ENCODE assay signal across 8 mouse cellular contexts in the genomic region with DNA sequence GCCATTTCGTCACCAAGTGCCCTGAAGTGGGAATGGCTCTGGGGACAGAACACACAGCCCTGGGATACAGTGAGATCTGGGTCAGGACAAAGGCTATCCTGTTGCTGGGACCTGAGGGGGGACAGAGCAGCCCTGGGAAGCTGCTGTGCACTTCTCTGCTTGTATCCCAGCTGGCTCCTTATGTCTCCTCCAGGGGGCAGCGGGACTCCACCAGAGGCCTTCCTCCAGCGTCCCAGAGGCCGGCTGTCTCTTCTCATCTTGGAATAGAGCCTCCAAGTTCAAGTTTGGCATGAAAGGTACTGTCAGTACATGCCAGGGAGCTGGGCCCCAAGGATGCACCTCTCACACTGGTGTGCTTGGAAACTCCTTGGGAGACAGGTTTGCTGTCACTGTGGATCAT.
DNase-seq lines count a peak whose midpoint lies in the region; ATAC-seq and TF ChIP-seq lines count a peak whose summit lies in the region.

No protein-coding gene starts in this region.

- peak; percentile 49 for ATAC-seq in forebrain, embryonic 15.5 days (replicated peaks)
- peak; percentile 60 for ATAC-seq in megakaryocyte progenitor cell, adult 5-6 weeks (replicated peaks; ENCODE audit: poor library complexity)

- TF ChIP-seq CTCF in ES-Bruce4 (IDR thresholded peaks at IDR 0.05; ENCODE audit: low read depth, low read length), result peak; percentile 81
- peak; percentile 60 for TF ChIP-seq CTCF in bone marrow, adult 2 months (IDR thresholded peaks at IDR 0.05; ENCODE audit: control insufficient read depth, insufficient read depth, low read length)
- peak; percentile 66; the same call in 1 of the 2 replicates for TF ChIP-seq CTCF in spleen, adult 2 months (IDR thresholded peaks at IDR 0.05; ENCODE audit: extremely low read depth, insufficient read depth, insufficient read length, insufficient replicate concordance)

- no peaks in the 10 kb centered on the region for H3K36me3 ChIP-seq in ES-Bruce4 (ENCODE audit: control insufficient read depth, insufficient read depth, low read length, poor library complexity, severe bottlenecking)
- no peaks in the 10 kb centered on the region for H3K36me3 ChIP-seq in forebrain, embryonic 15.5 days
- H3K36me3 ChIP-seq in spleen, adult 2 months (ENCODE audit: control insufficient read depth, insufficient read depth, low read length), result no peaks in the 10 kb centered on the region

- WGBS in bone marrow, adult 2 months, result 21% methylated on average over 4 of the region's 4 CpGs
- 16% methylated on average over 4 of the region's 4 CpGs for WGBS in forebrain, embryonic 15.5 days
- 21% methylated on average over 4 of the region's 4 CpGs for WGBS in spleen, adult 2 months

- H3K9me3 ChIP-seq in ES-Bruce4 (replicated peaks; ENCODE audit: control insufficient read depth, insufficient read depth, low read length, poor library complexity, severe bottlenecking), result no peaks in the 10 kb centered on the region
- H3K9me3 ChIP-seq in forebrain, embryonic 15.5 days, result no peaks in the 10 kb centered on the region

- no peak overlapping the region for H3K27ac ChIP-seq in ES-Bruce4 (ENCODE audit: insufficient read depth, low read length)
- H3K27ac ChIP-seq in bone marrow, adult 2 months (ENCODE audit: control insufficient read depth, insufficient read depth, low read depth, low read length, poor library complexity), result no peak overlapping the region
- H3K27ac ChIP-seq in forebrain, embryonic 15.5 days (replicated peaks), result no peak overlapping the region
- H3K27ac ChIP-seq in spleen, adult 2 months (ENCODE audit: insufficient read depth, low read length), result no peak overlapping the region

- no peak for TF ChIP-seq POLR2A in ES-Bruce4 (IDR thresholded peaks at IDR 0.05; ENCODE audit: insufficient read depth, low read length)
- no peak for TF ChIP-seq POLR2A in bone marrow, adult 2 months (IDR thresholded peaks at IDR 0.05; ENCODE audit: borderline replicate concordance, control insufficient read depth, low read depth, low read length)
- TF ChIP-seq POLR2A in spleen, adult 2 months (IDR thresholded peaks at IDR 0.05; ENCODE audit: low read depth, low read length), result no peak

- no peak overlapping the region for H3K9ac ChIP-seq in ES-Bruce4 (ENCODE audit: low read depth, poor library complexity, severe bottlenecking)
- no peak overlapping the region for H3K9ac ChIP-seq in forebrain, embryonic 15.5 days (replicated peaks)

- peak; percentile 87 for DNase-seq in heart, postnatal 4 days
- DNase-seq in layer of hippocampus, postnatal 14 days (ENCODE audit: low spot score in 2 of 2), result peak; percentile 74 to 82
- peak in 1 of 2 experiments; percentile 57 for DNase-seq in spleen, adult 2 months (ENCODE audit: low read depth in 1 of 2, low spot score in 2 of 2)
- DNase-seq in c-Kit-positive CD71-positive TER-119-positive erythroid progenitor cells, embryonic 14.5 days (ENCODE audit: low spot score), result no peak

- TF ChIP-seq EP300 in ES-Bruce4 (IDR thresholded peaks at IDR 0.05; ENCODE audit: insufficient read depth, low read depth, low read length), result no peak

- no peak overlapping the region for H3K4me2 ChIP-seq in forebrain, embryonic 15.5 days (replicated peaks)

- no peaks in the 10 kb centered on the region for H3K4me1 ChIP-seq in ES-Bruce4 (ENCODE audit: control insufficient read depth, insufficient read depth, low read length)
- no peaks in the 10 kb centered on the region; the same call in 1 of the 2 replicates for H3K4me1 ChIP-seq in bone marrow, adult 2 months (ENCODE audit: control insufficient read depth, insufficient read depth, low read length)
- peaks cover 11% of the 10 kb centered on the region for H3K4me1 ChIP-seq in forebrain, embryonic 15.5 days
- peaks cover 5% of the 10 kb centered on the region; the same call in 1 of the 2 replicates for H3K4me1 ChIP-seq in spleen, adult 2 months (ENCODE audit: control insufficient read depth, insufficient read depth, insufficient read length)

- no peaks in the 10 kb centered on the region for H3K27me3 ChIP-seq in ES-Bruce4 (ENCODE audit: control insufficient read depth, insufficient read depth, low read length, poor library complexity, severe bottlenecking)
- H3K27me3 ChIP-seq in forebrain, embryonic 15.5 days, result no peaks in the 10 kb centered on the region
- no peaks in the 10 kb centered on the region for H3K27me3 ChIP-seq in spleen, adult 2 months (ENCODE audit: control insufficient read depth, insufficient read depth, low read length)

- no peak overlapping the region for H3K4me3 ChIP-seq in ES-Bruce4 (ENCODE audit: low read depth, low read length)
- no peak overlapping the region for H3K4me3 ChIP-seq in bone marrow, adult 2 months (replicated peaks; ENCODE audit: control insufficient read depth, low read depth, low read length)
- H3K4me3 ChIP-seq in forebrain, embryonic 15.5 days, result no peak overlapping the region
- H3K4me3 ChIP-seq in spleen, adult 2 months (ENCODE audit: extremely low read depth, insufficient read depth, insufficient read length), result no peak overlapping the region
